Mouse (Mus musculus) heart, embryonic 16.5 days (tissue): ENCODE measurements at regions not wholly inside any gene's neighbourhood (a gene's known extent, or its start where the extent isn't known, plus 50 kb on each side); places are given as distances from the start of the nearest gene placed in this dataset.
"Not testable (repeated sequence)": the region's sequence is repeated elsewhere in the genome, so short reads cannot be mapped to it uniquely, and the experiment has no call there.

ENCODE experiments used
- ATAC-seq: fragments of 200-750 bp; cut with Nextera tagmentation; replicated peaks from 2 replicates; pipeline ENCODE4 v1.8.0; 2017; ENCODE audit warnings: moderate number of reproducible peaks; ENCODE audit not compliant: insufficient read depth, low FRiP score; ENCODE audit errors: extremely low read depth
- H3K27ac ChIP-seq: fragments of 300-500 bp; sonication (generic); 2 replicates; pipeline ENCODE4 v1.5.1; 2014; ENCODE audit warnings: mild to moderate bottlenecking, low read length, control low read depth, moderate library complexity
- H3K27me3 ChIP-seq: fragments of 300-500 bp; sonication (generic); 2 replicates; pipeline ENCODE4 v1.6.1; 2014; ENCODE audit warnings: low read length, mixed read lengths; ENCODE audit not compliant: control insufficient read depth, insufficient read depth
- H3K36me3 ChIP-seq: fragments of 300-500 bp; sonication (generic); 2 replicates; pipeline ENCODE4 v1.6.1; 2014; ENCODE audit not compliant: control insufficient read depth, insufficient read depth
- H3K4me1 ChIP-seq: fragments of 300-500 bp; sonication (generic); 2 replicates; pipeline ENCODE4 v1.6.1; 2014; ENCODE audit warnings: low read length, mixed read lengths; ENCODE audit not compliant: control insufficient read depth, insufficient read depth
- H3K4me2 ChIP-seq: fragments of 300-500 bp; sonication (generic); 2 replicates; pipeline ENCODE4 v1.6.1; 2014; ENCODE audit warnings: low read depth, mild to moderate bottlenecking, control low read depth, low read length
- H3K4me3 ChIP-seq: fragments of 300-500 bp; sonication (generic); 2 replicates; pipeline ENCODE4 v1.5.1; 2014; ENCODE audit warnings: mild to moderate bottlenecking, control low read depth, low read length
- H3K9ac ChIP-seq: fragments of 300-500 bp; sonication (generic); 2 replicates; pipeline ENCODE4 v1.6.1; 2014; ENCODE audit warnings: low read length, control low read depth
- H3K9me3 ChIP-seq: fragments of 300-500 bp; sonication (generic); replicated peaks from 2 replicates; pipeline ENCODE4 v1.6.1; 2016; ENCODE audit warnings: low read length; ENCODE audit not compliant: control insufficient read depth
- WGBS: fragments of 180-500 bp; shearing (Covaris S2); extraction: QIAGEN DNeasy Blood & Tissue Kit; methylation state at CpG from one replicate; pipeline ENCODE4 v1.1.7; 2014; 5-methylcytosine and 5-hydroxymethylcytosine counted together

GRCm38 (mm10) chr17:43161306-43161705 lies 108.8 kb upstream of the Adgrf1 start:
- 58% methylated on average over 8 of the region's 10 CpGs for WGBS
- H3K9ac ChIP-seq, H3K4me3 ChIP-seq, H3K36me3 ChIP-seq, ATAC-seq, H3K27ac ChIP-seq, H3K9me3 ChIP-seq, H3K4me2 ChIP-seq, H3K27me3 ChIP-seq, H3K4me1 ChIP-seq: not testable (repeated sequence)

- H3K27me3 ChIP-seq: no peaks in the 10 kb centered on the region
- no peak for ATAC-seq
- no peak overlapping the region for H3K4me2 ChIP-seq
- 78% methylated on average over 4 of the region's 4 CpGs for WGBS
- no peaks in the 10 kb centered on the region for H3K36me3 ChIP-seq
- no peak overlapping the region for H3K9ac ChIP-seq
- H3K4me1 ChIP-seq: peaks cover 6% of the 10 kb centered on the region; the same call in 1 of the 2 replicates
- no peak overlapping the region for H3K27ac ChIP-seq
- no peaks in the 10 kb centered on the region for H3K9me3 ChIP-seq
- no peak overlapping the region for H3K4me3 ChIP-seq
These were observed 107.0 kb upstream of the Adgrf1 start for GRCm38 (mm10) chr17:43163126-43163525.

DNA sequence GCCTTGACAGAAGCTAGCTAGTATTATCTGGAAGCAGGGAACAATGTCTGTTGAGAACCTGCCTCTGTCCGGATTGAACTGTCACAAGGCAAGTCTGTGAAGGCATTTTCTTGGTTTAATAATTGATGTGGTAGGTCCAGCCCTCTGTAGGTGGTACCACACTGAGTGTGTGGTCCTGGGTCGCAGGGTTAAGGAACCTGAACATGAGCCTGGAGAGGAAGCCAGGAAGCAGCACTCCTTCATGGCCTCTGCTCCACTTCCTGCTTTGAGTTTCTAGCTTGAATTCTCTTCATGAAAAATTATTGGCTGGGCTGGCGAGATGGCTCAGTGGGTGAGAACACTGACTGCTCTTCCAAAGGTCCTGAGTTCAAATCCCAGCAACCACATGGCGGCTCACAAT lies 104.0 kb upstream of the Adgrf1 start:
- no peaks in the 10 kb centered on the region for H3K9me3 ChIP-seq
- H3K4me1 ChIP-seq: no peaks in the 10 kb centered on the region
- no peak overlapping the region for H3K4me2 ChIP-seq
- H3K4me3 ChIP-seq: no peak overlapping the region
- H3K9ac ChIP-seq: no peak overlapping the region
- H3K36me3 ChIP-seq: no peaks in the 10 kb centered on the region
- no peak for ATAC-seq
- no peaks in the 10 kb centered on the region for H3K27me3 ChIP-seq
- no peak overlapping the region for H3K27ac ChIP-seq
- WGBS: 68% methylated on average over 4 of the region's 4 CpGs

- H3K36me3 ChIP-seq: no peaks in the 10 kb centered on the region
- no peaks in the 10 kb centered on the region; the same call in 1 of the 2 replicates for H3K27me3 ChIP-seq
- no peak overlapping the region for H3K4me3 ChIP-seq
- H3K4me1 ChIP-seq: no peaks in the 10 kb centered on the region
- H3K9me3 ChIP-seq: no peaks in the 10 kb centered on the region
- WGBS: 72% methylated on average over 1 of the region's 1 CpGs
- H3K27ac ChIP-seq: no peak overlapping the region
- no peak overlapping the region for H3K4me2 ChIP-seq
- no peak overlapping the region for H3K9ac ChIP-seq
- no peak for ATAC-seq
These were observed 100.7 kb upstream of the Adgrf1 start for GRCm38 (mm10) chr17:43169435-43169834.

GRCm38 (mm10) chr17:43172657-43173165 lies 97.4 kb upstream of the Adgrf1 start:
- ATAC-seq: no peak
- Histone ChIP-seq H3K36me3 (no peaks in the 10 kb centered on the region), H3K4me1 (no peaks in the 10 kb centered on the region), H3K4me2 (no peak overlapping the region), H3K4me3 (no peak overlapping the region), H3K27ac (no peak overlapping the region), H3K27me3 (no peaks in the 10 kb centered on the region; the same call in 1 of the 2 replicates), H3K9ac (no peak overlapping the region), H3K9me3 (no peaks in the 10 kb centered on the region)
- 75% methylated on average over 6 of the region's 6 CpGs for WGBS

GRCm38 (mm10) chr17:43174860-43175259 lies 95.3 kb upstream of the Adgrf1 start:
- ATAC-seq: no peak
- Histone ChIP-seq H3K9ac (no peak overlapping the region), H3K4me1 (no peaks in the 10 kb centered on the region), H3K36me3 (no peaks in the 10 kb centered on the region), H3K27ac (no peak overlapping the region), H3K9me3 (no peaks in the 10 kb centered on the region), H3K4me3 (no peak overlapping the region), H3K27me3 (no peaks in the 10 kb centered on the region; the same call in 1 of the 2 replicates), H3K4me2 (no peak overlapping the region)
- 65% methylated on average over 1 of the region's 1 CpGs for WGBS

GRCm38 (mm10) chr17:43177244-43177643 lies 92.9 kb upstream of the Adgrf1 start:
- 31% methylated on average over 1 of the region's 1 CpGs for WGBS
- no peak for ATAC-seq
- H3K9me3 ChIP-seq: no peaks in the 10 kb centered on the region
- no peaks in the 10 kb centered on the region; the same call in 1 of the 2 replicates for H3K27me3 ChIP-seq
- no peak overlapping the region for H3K4me3 ChIP-seq
- no peak overlapping the region for H3K4me2 ChIP-seq
- H3K4me1 ChIP-seq: no peaks in the 10 kb centered on the region
- H3K27ac ChIP-seq: no peak overlapping the region
- H3K9ac ChIP-seq: no peak overlapping the region
- no peaks in the 10 kb centered on the region for H3K36me3 ChIP-seq

- Histone ChIP-seq H3K9me3 (no peaks in the 10 kb centered on the region; the same call in 1 of the 2 replicates), H3K4me2 (no peak overlapping the region), H3K27me3 (no peaks in the 10 kb centered on the region), H3K9ac (no peak overlapping the region), H3K27ac (no peak overlapping the region), H3K36me3 (no peaks in the 10 kb centered on the region), H3K4me1 (no peaks in the 10 kb centered on the region), H3K4me3 (no peak overlapping the region)
- 62% methylated on average over 2 of the region's 2 CpGs for WGBS
- ATAC-seq: no peak
These were observed 80.1 kb upstream of the Adgrf1 start for GRCm38 (mm10) chr17:43190016-43190415.

DNA sequence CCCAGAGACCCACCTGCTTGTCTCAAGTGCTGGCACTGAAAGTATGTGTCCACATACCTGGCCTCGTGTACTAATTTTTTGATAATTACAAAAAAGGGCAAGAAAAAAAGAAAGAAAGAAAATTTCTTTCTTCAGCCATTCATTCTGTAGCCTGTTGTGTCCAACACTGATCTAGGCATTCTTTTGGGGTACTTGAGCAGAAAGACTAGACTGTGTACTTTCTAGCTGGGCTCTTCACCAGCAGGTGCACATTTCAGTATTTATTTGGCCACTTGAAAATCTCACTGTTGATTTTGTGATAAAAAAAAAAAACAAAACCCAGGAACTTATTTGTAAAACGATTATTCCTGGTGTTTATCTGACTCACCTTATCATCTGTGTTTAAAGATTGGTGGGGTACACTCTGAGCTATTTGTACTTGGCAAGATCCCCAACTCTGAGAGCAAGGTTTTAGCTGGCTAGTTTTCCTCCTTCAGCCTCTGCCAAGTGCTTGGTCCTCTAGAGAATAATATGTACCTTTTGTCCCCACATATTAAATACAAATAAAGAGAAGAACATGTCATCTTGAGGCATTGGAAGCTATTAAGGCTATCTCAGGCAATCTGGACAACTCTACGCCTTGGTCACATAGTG lies 79.2 kb upstream of the Adgrf1 start:
- no peak for ATAC-seq
- no peak overlapping the region for H3K4me2 ChIP-seq
- H3K4me1 ChIP-seq: no peaks in the 10 kb centered on the region
- WGBS: 54% methylated on average over 3 of the region's 3 CpGs
- no peaks in the 10 kb centered on the region for H3K27me3 ChIP-seq
- no peak overlapping the region for H3K27ac ChIP-seq
- H3K4me3 ChIP-seq: no peak overlapping the region
- no peaks in the 10 kb centered on the region for H3K36me3 ChIP-seq
- no peaks in the 10 kb centered on the region; the same call in 1 of the 2 replicates for H3K9me3 ChIP-seq
- H3K9ac ChIP-seq: no peak overlapping the region
